Mouse (Mus musculus) spleen, adult 2 months (tissue): ENCODE results near the gene Phox2b.

Experiments used
- CTCF ChIP-seq: fragments of 200-500 bp; IDR thresholded peaks from 2 replicates; pipeline ENCODE4 v1.5.1; 2011; ENCODE audit warnings: mild to moderate bottlenecking, inconsistent platforms; ENCODE audit not compliant: insufficient read depth, insufficient read length, insufficient replicate concordance; ENCODE audit errors: extremely low read depth
- POLR2A ChIP-seq: fragments of 200-500 bp; IDR thresholded peaks from 2 replicates; pipeline ENCODE4 v1.6.1; 2011; ENCODE audit warnings: low read depth, low read length, inconsistent platforms

DNA sequence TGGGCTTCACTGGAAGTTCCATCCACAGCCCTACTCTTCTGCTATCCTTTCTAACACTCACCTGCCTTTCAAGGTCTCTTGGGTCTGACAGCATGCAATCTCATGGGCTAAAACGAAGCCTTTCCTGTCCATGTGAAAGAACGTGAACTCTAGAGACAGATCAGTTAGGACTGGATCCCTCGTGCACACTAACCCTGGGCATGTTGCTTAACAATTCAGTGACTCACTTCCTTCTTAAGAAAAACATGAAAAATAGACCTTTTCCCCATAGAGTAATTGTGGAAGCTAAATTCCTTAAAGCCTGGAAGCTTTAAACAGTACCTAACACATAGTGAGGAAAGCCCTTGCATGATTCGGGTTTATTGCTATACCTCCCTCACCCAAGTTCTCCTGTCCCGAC is 8.2 kb downstream of the Phox2b start:
- TF ChIP-seq CTCF (no peak), POLR2A (no peak)
